Mouse (Mus musculus) erythroid progenitor cell, adult 5-6 weeks (primary cell): Measurements from ENCODE around the gene Olfr1024. TPM values are rescaled to one million over a fixed set of nuclear protein-coding genes. Genes with fewer than 3 reads are reported as not detected.

Source experiments
- ATAC-seq: replicated peaks from 2 replicates; pipeline ENCODE4 v1.8.0; 2016; ENCODE audit warnings: moderate number of reproducible peaks, mild to moderate bottlenecking, moderate TSS enrichment, inconsistent platforms; ENCODE audit not compliant: poor library complexity, low FRiP score, severe bottlenecking
- total RNA-seq, 2 experiments: library from RNA; stranded (forward) in 1 of 2; stranded (reverse) in 1 of 2; fragments of 150-400 nt in 1 of 2; fragments of 186-747, 209-891 nt in 1 of 2; gene quantifications; 2 replicates each; pipeline versions ENCODE4 v1.2.3 to v1.2.4; 2015 to 2017; ENCODE audit warnings: low replicate concordance in 2 of 2

Olfr1024 gene
- total RNA-seq (2015; ENCODE audit: low replicate concordance) (not detected in 2 replicates), total RNA-seq (2017; ENCODE audit: low replicate concordance) (not detected in 2 replicates)

DNA sequence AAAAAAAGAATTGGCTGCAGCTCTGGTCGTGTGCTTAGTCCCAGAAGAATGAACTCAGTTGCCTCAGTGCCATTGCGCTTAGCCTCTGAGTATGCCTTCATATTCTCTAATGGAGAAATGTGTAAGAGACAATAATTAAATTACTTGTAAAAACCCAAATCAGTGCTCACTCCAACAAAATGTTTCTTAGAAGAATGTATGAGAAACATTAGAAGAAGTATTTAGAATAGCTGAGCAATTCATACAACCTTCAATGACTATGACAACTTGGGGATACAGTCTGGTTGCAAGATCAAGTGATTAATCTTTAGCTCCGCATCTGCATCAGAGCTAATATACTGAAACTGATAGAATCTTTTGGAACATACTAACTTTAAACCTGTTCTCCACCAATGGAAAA is at the start of gene Olfr1024:
Gene Olfr1024 (minus strand): TSS at position 101 of the 400 bp plus-strand sequence.
- no peak for ATAC-seq

DNA sequence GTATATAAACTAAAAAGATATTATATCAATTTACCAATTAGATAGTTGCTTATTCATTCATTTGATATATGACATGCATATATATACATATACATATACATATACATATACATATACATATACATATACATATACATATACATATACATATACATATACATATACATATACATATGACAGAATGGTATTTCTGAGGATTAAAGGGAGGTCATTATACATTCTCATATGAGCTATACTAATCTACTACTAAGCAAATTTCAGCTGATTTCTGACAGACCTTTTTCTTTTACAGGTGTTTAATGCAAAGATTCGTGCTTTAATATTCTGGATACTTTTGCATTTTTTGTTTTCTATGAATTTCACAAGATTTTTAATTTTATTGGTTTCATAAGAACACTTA is 45.3 kb upstream of the Olfr1024 start, which contains the start of gene Olfr1028:
Gene Olfr1028 (plus strand): TSS at position 301 of the 400 bp plus-strand sequence.
- ATAC-seq, result no peak

DNA sequence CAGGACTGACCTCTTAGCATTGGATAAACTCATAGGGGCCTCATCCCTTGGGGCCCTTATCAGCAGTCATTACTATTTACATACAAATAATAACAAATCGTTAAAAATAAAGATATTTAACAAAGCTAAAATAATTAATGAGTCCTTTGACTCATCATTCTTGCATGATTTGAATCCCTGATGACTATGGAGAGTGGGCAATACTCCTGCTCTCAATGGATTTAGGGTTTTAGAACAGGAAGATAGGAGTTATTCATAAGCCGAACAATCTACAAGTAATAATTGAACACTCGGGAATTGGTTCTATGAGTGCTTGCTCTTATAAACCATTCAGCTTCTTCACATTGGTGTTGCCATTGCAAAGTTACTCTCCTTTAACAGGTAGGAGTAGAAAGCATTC is 16.4 kb upstream of the Olfr1024 start, which contains the start of gene Olfr1026:
Gene Olfr1026 (plus strand): TSS at position 301 of the 400 bp plus-strand sequence.
- no peak for ATAC-seq

DNA sequence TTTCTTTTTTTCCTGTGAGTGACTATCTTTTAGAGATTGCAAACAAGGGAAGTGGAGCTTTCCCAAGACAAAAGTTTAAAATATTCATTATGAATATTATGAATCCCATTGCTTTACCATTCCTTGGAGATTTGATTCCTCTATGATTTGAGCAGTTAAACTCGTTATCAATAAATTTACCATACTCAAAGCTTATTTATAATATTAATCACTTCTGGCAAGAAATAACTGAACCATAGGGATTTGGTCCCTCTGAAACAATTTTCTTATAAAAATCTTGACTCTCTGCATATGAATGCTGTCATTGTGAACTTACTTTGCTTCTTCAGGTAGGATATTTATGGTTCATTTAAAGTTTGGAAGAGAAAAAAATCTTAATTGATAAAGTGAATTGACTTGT is 10.0 kb upstream of the Olfr1024 start, which contains the start of gene Olfr1025-ps1:
Gene Olfr1025-ps1 (plus strand): TSS at position 301 of the 400 bp plus-strand sequence.
- no peak for ATAC-seq

- no peak for ATAC-seq
Measured at GRCm38 (mm10) chr2:85913197-85913596, 8.3 kb upstream of the Olfr1024 start.

GRCm38 (mm10) chr2:85885340-85885739 is 19.5 kb downstream of the Olfr1024 start, which contains the start of gene Olfr1023:
Gene Olfr1023 (plus strand): TSS chr2:85885640.
- ATAC-seq, result no peak

GRCm38 (mm10) chr2:85868294-85868693 is 36.6 kb downstream of the Olfr1024 start, which contains the start of gene Olfr1022:
Gene Olfr1022 (plus strand): TSS chr2:85868594.
- ATAC-seq, result no peak

Other genes starting within 250 kb of the Olfr1024 start
- gene Olfr154, start 240.6 kb downstream of the Olfr1024 start, total RNA-seq (2015; ENCODE audit: low replicate concordance), result not detected in 2 replicates
- gene Olfr154, start 240.6 kb downstream of the Olfr1024 start, total RNA-seq (2017; ENCODE audit: low replicate concordance), result not detected in 2 replicates
- gene Olfr1006, start 226.3 kb downstream of the Olfr1024 start, total RNA-seq (2015; ENCODE audit: low replicate concordance), result not detected in 2 replicates
- gene Olfr1006, start 226.3 kb downstream of the Olfr1024 start, total RNA-seq (2017; ENCODE audit: low replicate concordance), result not detected in 2 replicates
- gene Olfr1008, start 215.6 kb downstream of the Olfr1024 start, total RNA-seq (2015; ENCODE audit: low replicate concordance), result not detected in 2 replicates
- not detected in 2 replicates for gene Olfr1008, start 215.6 kb downstream of the Olfr1024 start, total RNA-seq (2017; ENCODE audit: low replicate concordance)
- gene Olfr1009, start 189.6 kb downstream of the Olfr1024 start, total RNA-seq (2015; ENCODE audit: low replicate concordance), result not detected in 2 replicates
- not detected in 2 replicates for gene Olfr1009, start 189.6 kb downstream of the Olfr1024 start, total RNA-seq (2017; ENCODE audit: low replicate concordance)
- gene Olfr1012, start 142.3 kb downstream of the Olfr1024 start, total RNA-seq (2015; ENCODE audit: low replicate concordance), result not detected in 2 replicates
- not detected in 2 replicates for gene Olfr1012, start 142.3 kb downstream of the Olfr1024 start, total RNA-seq (2017; ENCODE audit: low replicate concordance)
- gene Olfr1013, start 138.0 kb downstream of the Olfr1024 start, total RNA-seq (2015; ENCODE audit: low replicate concordance), result not detected in 2 replicates
- not detected in 2 replicates for gene Olfr1013, start 138.0 kb downstream of the Olfr1024 start, total RNA-seq (2017; ENCODE audit: low replicate concordance)
- not detected in 2 replicates for gene Olfr1014, start 132.3 kb downstream of the Olfr1024 start, total RNA-seq (2015; ENCODE audit: low replicate concordance)
- not detected in 2 replicates for gene Olfr1014, start 132.3 kb downstream of the Olfr1024 start, total RNA-seq (2017; ENCODE audit: low replicate concordance)
- not detected in 2 replicates for gene Olfr1015, start 123.0 kb downstream of the Olfr1024 start, total RNA-seq (2015; ENCODE audit: low replicate concordance)
- not detected in 2 replicates for gene Olfr1015, start 123.0 kb downstream of the Olfr1024 start, total RNA-seq (2017; ENCODE audit: low replicate concordance)
- not detected in 2 replicates for gene Olfr1016, start 102.5 kb downstream of the Olfr1024 start, total RNA-seq (2015; ENCODE audit: low replicate concordance)
- not detected in 2 replicates for gene Olfr1016, start 102.5 kb downstream of the Olfr1024 start, total RNA-seq (2017; ENCODE audit: low replicate concordance)
- gene Olfr1018, start 86.6 kb downstream of the Olfr1024 start, total RNA-seq (2015; ENCODE audit: low replicate concordance), result not detected in 2 replicates
- 0.39 TPM in 1 of 2 replicates, not detected in the other for gene Olfr1018, start 86.6 kb downstream of the Olfr1024 start, total RNA-seq (2017; ENCODE audit: low replicate concordance)
- gene Olfr1019, start 59.6 kb downstream of the Olfr1024 start, total RNA-seq (2015; ENCODE audit: low replicate concordance), result not detected in 2 replicates
- gene Olfr1019, start 59.6 kb downstream of the Olfr1024 start, total RNA-seq (2017; ENCODE audit: low replicate concordance), result not detected in 2 replicates
- not detected in 2 replicates for gene Olfr1020, start 58.0 kb downstream of the Olfr1024 start, total RNA-seq (2015; ENCODE audit: low replicate concordance)
- not detected in 2 replicates for gene Olfr1020, start 58.0 kb downstream of the Olfr1024 start, total RNA-seq (2017; ENCODE audit: low replicate concordance)
- not detected in 2 replicates for gene Olfr1022, start 36.5 kb downstream of the Olfr1024 start, total RNA-seq (2015; ENCODE audit: low replicate concordance)
- gene Olfr1022, start 36.5 kb downstream of the Olfr1024 start, total RNA-seq (2017; ENCODE audit: low replicate concordance), result not detected in 2 replicates
- not detected in 2 replicates for gene Olfr1023, start 19.4 kb downstream of the Olfr1024 start, total RNA-seq (2015; ENCODE audit: low replicate concordance)
- not detected in 2 replicates for gene Olfr1023, start 19.4 kb downstream of the Olfr1024 start, total RNA-seq (2017; ENCODE audit: low replicate concordance)
- not detected in 2 replicates for gene Olfr1025-ps1, start 10.1 kb upstream of the Olfr1024 start, total RNA-seq (2015; ENCODE audit: low replicate concordance)
- gene Olfr1025-ps1, start 10.1 kb upstream of the Olfr1024 start, total RNA-seq (2017; ENCODE audit: low replicate concordance), result not detected in 2 replicates
- not detected in 2 replicates for gene Olfr1026, start 16.5 kb upstream of the Olfr1024 start, total RNA-seq (2015; ENCODE audit: low replicate concordance)
- gene Olfr1026, start 16.5 kb upstream of the Olfr1024 start, total RNA-seq (2017; ENCODE audit: low replicate concordance), result not detected in 2 replicates
- gene Olfr1028, start 45.4 kb upstream of the Olfr1024 start, total RNA-seq (2015; ENCODE audit: low replicate concordance), result not detected in 2 replicates
- not detected in 2 replicates for gene Olfr1028, start 45.4 kb upstream of the Olfr1024 start, total RNA-seq (2017; ENCODE audit: low replicate concordance)
- gene Olfr1029, start 68.8 kb upstream of the Olfr1024 start, total RNA-seq (2015; ENCODE audit: low replicate concordance), result not detected in 2 replicates
- not detected in 2 replicates for gene Olfr1029, start 68.8 kb upstream of the Olfr1024 start, total RNA-seq (2017; ENCODE audit: low replicate concordance)
- not detected in 2 replicates for gene Olfr1030, start 74.2 kb upstream of the Olfr1024 start, total RNA-seq (2015; ENCODE audit: low replicate concordance)
- gene Olfr1030, start 74.2 kb upstream of the Olfr1024 start, total RNA-seq (2017; ENCODE audit: low replicate concordance), result not detected in 2 replicates
- not detected in 2 replicates for gene Olfr1031, start 85.3 kb upstream of the Olfr1024 start, total RNA-seq (2015; ENCODE audit: low replicate concordance)
- gene Olfr1031, start 85.3 kb upstream of the Olfr1024 start, total RNA-seq (2017; ENCODE audit: low replicate concordance), result not detected in 2 replicates
- not detected in 2 replicates for gene Olfr1032, start 100.5 kb upstream of the Olfr1024 start, total RNA-seq (2015; ENCODE audit: low replicate concordance)
- not detected in 2 replicates for gene Olfr1032, start 100.5 kb upstream of the Olfr1024 start, total RNA-seq (2017; ENCODE audit: low replicate concordance)
- not detected in 2 replicates for gene Olfr1033, start 115.6 kb upstream of the Olfr1024 start, total RNA-seq (2015; ENCODE audit: low replicate concordance)
- gene Olfr1033, start 115.6 kb upstream of the Olfr1024 start, total RNA-seq (2017; ENCODE audit: low replicate concordance), result not detected in 2 replicates
- not detected in 2 replicates for gene Olfr1034, start 140.8 kb upstream of the Olfr1024 start, total RNA-seq (2015; ENCODE audit: low replicate concordance)
- not detected in 2 replicates for gene Olfr1034, start 140.8 kb upstream of the Olfr1024 start, total RNA-seq (2017; ENCODE audit: low replicate concordance)
- gene Olfr1036, start 168.9 kb upstream of the Olfr1024 start, total RNA-seq (2015; ENCODE audit: low replicate concordance), result not detected in 2 replicates
- gene Olfr1036, start 168.9 kb upstream of the Olfr1024 start, total RNA-seq (2017; ENCODE audit: low replicate concordance), result not detected in 2 replicates
- gene Olfr1037, start 182.3 kb upstream of the Olfr1024 start, total RNA-seq (2015; ENCODE audit: low replicate concordance), result not detected in 2 replicates
- not detected in 2 replicates for gene Olfr1037, start 182.3 kb upstream of the Olfr1024 start, total RNA-seq (2017; ENCODE audit: low replicate concordance)
- gene Olfr1039, start 230.9 kb upstream of the Olfr1024 start, total RNA-seq (2015; ENCODE audit: low replicate concordance), result not detected in 2 replicates
- gene Olfr1039, start 230.9 kb upstream of the Olfr1024 start, total RNA-seq (2017; ENCODE audit: low replicate concordance), result not detected in 2 replicates
- gene Olfr1040, start 241.7 kb upstream of the Olfr1024 start, total RNA-seq (2015; ENCODE audit: low replicate concordance), result not detected in 2 replicates
- gene Olfr1040, start 241.7 kb upstream of the Olfr1024 start, total RNA-seq (2017; ENCODE audit: low replicate concordance), result not detected in 2 replicates